Mouse (Mus musculus) frontal cortex, postnatal 25 days (tissue): Measurements from ENCODE around the gene Ddah2.

Experiments used
- DNase-seq, 2 experiments: peaks; one replicate each; pipeline ENCODE4 v3.0.0; 2022; ENCODE audit warnings: low spot score in 2 of 2

Ddah2 gene

GRCm38 (mm10) chr17:35104079-35104478, 45.2 kb downstream of the Ddah2 start:
- no peak for DNase-seq

DNA sequence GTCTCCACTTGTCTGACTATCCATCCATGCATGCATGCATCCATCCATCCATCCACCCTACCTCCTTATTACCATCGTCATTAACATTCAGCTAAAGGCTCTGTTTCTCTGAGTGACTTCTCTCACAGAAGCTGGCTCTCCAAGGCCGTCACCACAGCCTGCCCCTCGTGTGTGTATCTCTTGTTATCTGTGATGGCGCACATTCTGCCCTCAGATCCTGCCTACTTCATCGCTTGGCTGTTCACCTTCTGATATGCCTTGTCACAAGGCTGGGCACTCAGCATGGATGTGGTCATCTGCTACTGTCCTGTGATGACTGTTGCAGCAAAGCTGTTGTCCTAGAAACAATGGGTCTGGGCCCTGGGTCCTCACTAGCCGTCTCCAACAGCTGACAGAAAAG, 45.9 kb downstream of the Ddah2 start:
- DNase-seq, result no peak

- DNase-seq, result no peak
These were observed 47.0 kb downstream of the Ddah2 start for GRCm38 (mm10) chr17:35105740-35106389.

DNA sequence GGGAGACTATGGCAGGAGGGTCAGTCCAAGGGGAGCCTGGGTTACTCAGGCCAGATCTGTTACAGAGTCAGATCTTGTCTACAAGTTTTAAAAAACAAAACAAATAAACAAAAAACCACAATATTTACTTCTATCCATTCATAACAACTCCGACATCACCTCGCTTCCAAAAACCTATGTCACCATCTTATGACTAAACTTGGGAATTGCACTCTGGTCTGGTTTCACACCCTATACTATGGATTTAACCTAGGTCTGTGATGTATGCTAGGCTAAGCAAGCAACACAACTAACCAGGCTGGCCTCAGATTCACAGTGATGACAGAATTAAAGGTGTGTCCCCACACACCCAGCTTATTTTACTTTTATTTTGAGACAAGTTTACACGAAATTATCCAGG, 47.7 kb downstream of the Ddah2 start:
- DNase-seq, result no peak

GRCm38 (mm10) chr17:35108097-35108496, 49.3 kb downstream of the Ddah2 start, which contains the start of gene Ly6g5c:
Gene Ly6g5c (plus strand): TSS chr17:35108279.
- DNase-seq, result no peak
